Mouse (Mus musculus) embryonic facial prominence, embryonic 14.5 days (tissue): ENCODE measurements around the gene Mcidas. TPM values are rescaled to one million over a fixed set of nuclear protein-coding genes. Genes with fewer than 3 reads are reported as not detected.
A peak's percentile ranks its signal among the peaks of the same experiment; 100 is the strongest.

Experiments used
- ATAC-seq: fragments of 200-750 bp; cut with Nextera tagmentation; 2 replicates; pipeline ENCODE4 v1.8.0; 2017; ENCODE audit warnings: low read depth, moderate number of reproducible peaks, moderate TSS enrichment
- DNase-seq: peaks from one replicate; pipeline ENCODE4 v3.0.0-alpha.2; 2015; ENCODE audit warnings: low spot score
- H3K27ac ChIP-seq: fragments of 300-500 bp; sonication (generic); replicated peaks from 2 replicates; pipeline ENCODE4 v1.5.1; 2014; ENCODE audit warnings: low read depth, mild to moderate bottlenecking, low read length, moderate library complexity
- H3K27me3 ChIP-seq: fragments of 300-500 bp; sonication (generic); replicated peaks from 2 replicates; pipeline ENCODE4 v1.6.1; 2014; ENCODE audit warnings: low read length; ENCODE audit not compliant: control insufficient read depth, insufficient read depth
- H3K36me3 ChIP-seq: fragments of 300-500 bp; sonication (generic); 2 replicates; pipeline ENCODE4 v1.6.1; 2014; ENCODE audit warnings: low read length, mixed read lengths; ENCODE audit not compliant: control insufficient read depth, insufficient read depth
- H3K4me1 ChIP-seq: fragments of 300-500 bp; sonication (generic); 2 replicates; pipeline ENCODE4 v1.6.1; 2014; ENCODE audit warnings: antibody characterized with exemption, low read length; ENCODE audit not compliant: control insufficient read depth, insufficient read depth
- H3K4me2 ChIP-seq: fragments of 300-500 bp; sonication (generic); 2 replicates; pipeline ENCODE4 v1.6.1; 2014; ENCODE audit warnings: low read depth, mild to moderate bottlenecking, low read length, moderate library complexity, mixed read lengths
- H3K4me3 ChIP-seq: fragments of 300-500 bp; sonication (generic); 2 replicates; pipeline ENCODE4 v1.5.1; 2014; ENCODE audit warnings: low read depth, mild to moderate bottlenecking, low read length
- H3K9ac ChIP-seq: fragments of 300-500 bp; sonication (generic); 2 replicates; pipeline ENCODE4 v1.6.1; 2014; ENCODE audit warnings: low read depth, mild to moderate bottlenecking, low read length, moderate library complexity, mixed read lengths
- H3K9me3 ChIP-seq: fragments of 300-500 bp; sonication (generic); 2 replicates; pipeline ENCODE4 v1.6.1; 2016; ENCODE audit warnings: low read length; ENCODE audit not compliant: control insufficient read depth
- WGBS: fragments of 180-500 bp; shearing (Covaris S2); extraction: QIAGEN DNeasy Blood & Tissue Kit; methylation state at CpG from one replicate; pipeline ENCODE4 v1.1.7; 2014; 5-methylcytosine and 5-hydroxymethylcytosine counted together
- microRNA counts: library from miRNA; unstranded; fragments of <30 nt; microRNA quantifications from one replicate; lab custom pipeline; 2017
- microRNA-seq: library from miRNA; unstranded; fragments of <30 nt; microRNA quantifications from one replicate; pipeline ENCODE4, GENCODE M21; 2016; ENCODE audit warnings: borderline number of aligned reads
- polyA plus RNA-seq: library from polyadenylated mRNA; unstranded; fragments of >200 nt; fragmentation: Nextera tagmentation; extraction: Ambion mirVana; gene quantifications from 2 replicates; pipeline ENCODE4 v1.2.1, GENCODE M21; 2014

Gene Mcidas
- polyA plus RNA-seq, 1 experiment from 2014 or later: 4.1 TPM

GRCm38 (mm10) chr13:113044876-113045275 is 51.2 kb downstream of the Mcidas start:
- Histone ChIP-seq H3K9ac (peak overlapping the region; percentile 70), H3K9me3 (no peaks in the 10 kb centered on the region), H3K4me2 (peak overlapping the region; percentile 60), H3K27ac (peak overlapping the region; percentile 86; the same call in 1 of the 2 replicates), H3K36me3 (peaks cover 18% of the 10 kb centered on the region), H3K4me3 (peak overlapping the region; percentile 56), H3K27me3 (no peaks in the 10 kb centered on the region), H3K4me1 (peaks cover 5% of the 10 kb centered on the region; the same call in 1 of the 2 replicates)
- WGBS: 39% methylated on average over 3 of the region's 3 CpGs
- DNase-seq (no peak), ATAC-seq (no peak)

- Histone ChIP-seq H3K4me2 (peak overlapping the region; percentile 60), H3K27ac (peak overlapping the region; percentile 86)
- peak; percentile 69 for DNase-seq
Measured at GRCm38 (mm10) chr13:113045458-113046110, 51.9 kb downstream of the Mcidas start.

GRCm38 (mm10) chr13:113046211-113046883 is 52.7 kb downstream of the Mcidas start, which contains the start of gene Gpx8:
Gene Gpx8 (minus strand): TSS chr13:113046410.
- H3K36me3 ChIP-seq: peaks cover 18% of the 10 kb centered on the region
- H3K4me3 ChIP-seq: peak within 1 kb of the TSS; percentile 56
- H3K27me3 ChIP-seq: no peaks in the 10 kb centered on the region
- DNase-seq (peak; percentile 96), ATAC-seq (peak; percentile 95)
- H3K9ac ChIP-seq: peak within 1 kb of the TSS; percentile 70
- WGBS: 3% methylated on average over 21 of the region's 21 CpGs
- peaks cover 5% of the 10 kb centered on the region; the same call in 1 of the 2 replicates for H3K4me1 ChIP-seq
- peak within 1 kb of the TSS; percentile 86 for H3K27ac ChIP-seq
- peak within 1 kb of the TSS; percentile 60 for H3K4me2 ChIP-seq
- H3K9me3 ChIP-seq: no peaks in the 10 kb centered on the region

More at GRCm38 (mm10) chr13:113045458-113046110, 51.9 kb downstream of the Mcidas start:
- Histone ChIP-seq H3K4me3 (peak overlapping the region; percentile 56), H3K27me3 (no peaks in the 10 kb centered on the region), H3K36me3 (peaks cover 18% of the 10 kb centered on the region), H3K4me1 (peaks cover 5% of the 10 kb centered on the region; the same call in 1 of the 2 replicates), H3K9me3 (no peaks in the 10 kb centered on the region), H3K9ac (peak overlapping the region; percentile 70)
- ATAC-seq: no peak
- WGBS: 6% methylated on average over 18 of the region's 18 CpGs

- peaks cover 5% of the 10 kb centered on the region; the same call in 1 of the 2 replicates for H3K4me1 ChIP-seq
- H3K4me3 ChIP-seq: no peak overlapping the region; the same call in 1 of the 2 replicates
- 0 out of 2 replicates have a peak overlapping the region, but pooled peaks have one; percentile 15 for H3K27ac ChIP-seq
- peak overlapping the region; percentile 60 for H3K4me2 ChIP-seq
- H3K27me3 ChIP-seq: no peaks in the 10 kb centered on the region
- peaks cover 16% of the 10 kb centered on the region for H3K36me3 ChIP-seq
- H3K9me3 ChIP-seq: no peaks in the 10 kb centered on the region
- DNase-seq: no peak
- ATAC-seq: peak; percentile 30
- no peak overlapping the region for H3K9ac ChIP-seq
Measured at GRCm38 (mm10) chr13:113047018-113047417, 53.4 kb downstream of the Mcidas start.

GRCm38 (mm10) chr13:113047647-113048046 is 54.0 kb downstream of the Mcidas start:
- H3K4me3 ChIP-seq: no peak overlapping the region
- WGBS: 78% methylated on average over 3 of the region's 3 CpGs
- no peak overlapping the region for H3K9ac ChIP-seq
- H3K27ac ChIP-seq: no peak overlapping the region
- H3K36me3 ChIP-seq: peaks cover 9% of the 10 kb centered on the region
- DNase-seq: no peak
- no peaks in the 10 kb centered on the region for H3K27me3 ChIP-seq
- no peak overlapping the region for H3K4me2 ChIP-seq
- H3K9me3 ChIP-seq: no peaks in the 10 kb centered on the region
- ATAC-seq: no peak
- H3K4me1 ChIP-seq: peaks cover 5% of the 10 kb centered on the region; the same call in 1 of the 2 replicates

MicroRNAs encoded within 50 kb of the gene (microRNA counts, 519-probe panel; counts per million panel counts)
- 2,884 counts per million, percentile 66 among the panel's probes with 10 or more counts for microRNA mmu-miR-449a (lab: Ali Mortazavi, UCI)
- 19.3 counts per million for microRNA mmu-miR-449b (lab: Ali Mortazavi, UCI)
- 19.3 counts per million for microRNA mmu-miR-449c (lab: Ali Mortazavi, UCI)

Small RNA genes lying within 50 kb of the gene (microRNA-seq; reads per million reads assigned to microRNA genes)
- 4,755 reads per million, percentile 89 among the genes with 10 or more reads in this experiment for gene Mir449a
- gene Mir449b: 11.1 reads per million, percentile 30 among the genes with 10 or more reads in this experiment
- 18.7 reads per million, percentile 34 among the genes with 10 or more reads in this experiment for gene Mir449c

Other genes with a start within 250 kb of the Mcidas start
- gene Plpp1, start 193.1 kb upstream of the Mcidas start, polyA plus RNA-seq: 60.5 and 64.6 TPM in 2 replicates
- gene Mtrex, start 66.4 kb upstream of the Mcidas start, polyA plus RNA-seq: 56.6 and 63.6 TPM in 2 replicates
- 21.3 and 22.2 TPM in 2 replicates for gene Dhx29, start 66.4 kb upstream of the Mcidas start, polyA plus RNA-seq
- 4.1 and 9.0 TPM in 2 replicates for gene Ccno, start 6.0 kb upstream of the Mcidas start, polyA plus RNA-seq
- 0.46 and 2.0 TPM in 2 replicates for gene Cdc20b, start 41.3 kb downstream of the Mcidas start, polyA plus RNA-seq
- gene Gpx8, start 52.6 kb downstream of the Mcidas start, polyA plus RNA-seq: 210 and 222 TPM in 2 replicates
- 0.46 TPM in 1 of 2 replicates, not detected in the other for gene Gzma, start 107.1 kb downstream of the Mcidas start, polyA plus RNA-seq
- gene Esm1, start 215.8 kb downstream of the Mcidas start, polyA plus RNA-seq: 1.8 and 2.3 TPM in 2 replicates
- not detected in 2 replicates for gene Gzmk, start 232.1 kb downstream of the Mcidas start, polyA plus RNA-seq